Mouse (Mus musculus) telencephalon, adult 2 months (tissue): ENCODE data around the gene Casc1.
"Not testable (repeated sequence)": the region's sequence is repeated elsewhere in the genome, so short reads cannot be mapped to it uniquely, and the experiment has no call there.

Experiments
- DNase-seq: peaks from one replicate; pipeline ENCODE4 v3.0.0-alpha.2; 2011; ENCODE audit warnings: low read depth, low spot score

Casc1 gene

GRCm38 (mm10) chr6:145139236-145139635 is 71.6 kb downstream of the Casc1 start:
- no peak for DNase-seq

- no peak for DNase-seq
Measured at GRCm38 (mm10) chr6:145136831-145137230, 74.0 kb downstream of the Casc1 start.

DNA sequence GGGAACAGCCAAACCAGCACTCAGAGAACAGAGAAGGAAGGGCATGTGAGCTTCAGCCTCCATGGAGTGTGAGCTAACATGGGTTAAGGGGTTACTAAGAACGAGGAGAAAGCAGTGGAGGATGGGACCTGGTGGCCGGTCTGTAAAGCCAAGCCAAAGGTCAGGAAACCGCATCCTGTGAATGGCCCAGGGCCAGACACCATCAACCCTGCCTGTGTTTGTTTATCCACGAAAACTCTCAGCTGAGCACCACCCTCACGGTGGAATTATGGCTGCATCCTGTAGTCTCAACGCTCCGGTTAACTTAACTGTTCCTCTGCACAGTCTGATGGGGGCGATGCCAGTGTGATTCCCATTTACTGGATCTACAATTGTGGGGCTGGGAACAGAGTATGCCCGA is 75.0 kb downstream of the Casc1 start:
- DNase-seq, result no peak

DNA sequence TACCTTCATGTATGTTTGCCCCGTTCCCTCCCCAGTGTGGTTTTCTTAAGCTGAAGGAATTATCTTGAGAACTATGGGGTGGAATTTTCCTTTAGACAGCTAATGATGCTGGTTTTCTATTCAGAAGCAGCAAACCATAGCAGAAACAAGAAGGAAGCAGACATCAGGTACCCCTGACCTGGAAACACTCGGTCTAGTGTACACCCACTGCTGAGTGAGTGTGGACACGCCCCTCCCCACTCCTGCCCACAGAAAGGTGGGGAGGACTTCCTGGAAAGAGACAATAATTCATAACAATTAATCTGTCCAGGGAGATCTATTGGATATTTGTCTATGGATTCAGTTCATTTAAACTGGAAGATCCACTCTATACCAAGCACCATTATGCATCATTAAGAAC is 75.5 kb downstream of the Casc1 start:
- no peak for DNase-seq

DNA sequence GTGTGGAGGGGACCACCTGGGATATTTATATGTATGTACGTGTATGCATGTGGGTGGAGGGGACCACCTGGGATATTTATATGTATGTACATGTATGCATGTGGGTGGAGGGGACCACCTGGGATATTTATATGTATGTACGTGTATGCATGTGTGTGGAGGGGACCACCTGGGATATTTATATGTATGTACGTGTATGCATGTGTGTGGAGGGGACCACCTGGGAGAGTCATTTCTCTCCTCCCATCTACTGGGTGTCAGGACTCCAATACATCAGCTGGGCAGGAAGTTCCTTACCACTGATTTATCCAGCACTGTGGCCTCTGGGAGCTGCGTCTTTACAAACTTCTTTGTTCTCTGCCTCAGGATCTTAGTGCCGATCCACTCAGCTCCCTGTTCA is 77.8 kb downstream of the Casc1 start:
- not testable (repeated sequence) for DNase-seq

DNA sequence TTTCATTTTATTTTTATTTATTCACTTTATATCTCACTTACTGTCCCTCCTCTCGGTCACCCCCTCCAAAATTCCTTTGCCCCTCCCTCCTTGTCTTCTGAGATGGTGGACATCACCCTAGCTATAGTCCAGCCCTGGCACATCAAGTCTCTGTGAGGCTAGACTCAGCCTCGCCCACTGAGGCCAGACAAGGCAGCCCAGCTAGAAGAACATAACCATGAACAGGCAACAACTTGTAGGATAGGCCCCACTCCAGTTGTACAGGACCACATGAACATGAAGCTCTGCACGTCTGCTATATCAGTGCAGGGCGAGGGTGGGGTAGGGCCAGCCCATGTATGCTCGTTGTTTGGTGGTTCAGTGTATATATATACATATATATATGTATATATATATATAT is 78.8 kb downstream of the Casc1 start:
- DNase-seq, result no peak

DNA sequence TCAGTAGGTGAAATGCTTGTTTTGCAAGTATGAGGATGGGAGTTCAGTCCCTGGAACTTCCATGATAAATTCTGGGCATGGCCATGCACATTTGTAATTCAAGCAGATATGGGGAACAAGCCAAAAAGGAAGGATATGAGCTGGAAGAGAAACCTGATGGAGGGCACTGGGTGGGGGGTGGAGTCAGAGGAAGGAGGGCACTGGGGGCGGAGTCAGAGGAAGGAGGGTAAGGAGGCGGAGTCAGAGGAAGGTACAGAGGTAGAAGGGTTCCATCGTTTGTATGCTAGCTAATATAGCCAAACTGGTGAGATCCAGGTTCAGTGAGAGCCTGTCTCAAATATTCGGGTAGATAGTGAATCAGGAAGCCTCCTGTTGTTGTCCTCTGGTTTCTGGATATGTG is 81.2 kb downstream of the Casc1 start:
- DNase-seq, result no peak

- DNase-seq, result no peak
Measured at GRCm38 (mm10) chr6:145127652-145128051, 83.2 kb downstream of the Casc1 start.

DNA sequence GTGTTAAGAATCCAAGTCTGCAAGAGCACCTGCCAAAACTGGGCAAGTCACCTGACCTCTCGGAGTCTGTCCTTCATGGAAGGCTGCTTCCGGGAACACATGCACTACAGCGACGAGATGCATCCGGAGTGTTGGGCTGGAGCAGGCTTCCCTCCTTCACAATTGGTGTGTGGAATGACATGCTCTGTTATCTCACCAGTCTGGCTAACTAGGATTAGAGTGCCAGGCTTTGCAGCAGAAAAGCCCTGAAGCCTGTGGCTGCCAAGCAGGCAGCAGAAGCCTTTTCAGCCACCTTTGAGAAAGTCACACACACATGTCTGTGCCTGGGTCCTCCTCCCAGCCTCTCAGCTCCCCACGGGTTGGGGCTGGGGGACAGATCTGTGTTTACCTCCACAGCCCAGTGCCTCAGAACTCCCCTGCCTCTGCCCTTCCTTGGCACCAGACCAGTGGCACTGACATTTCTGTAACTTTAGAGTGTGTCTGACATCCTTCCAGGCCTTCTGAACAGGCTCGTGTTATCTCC is 85.2 kb downstream of the Casc1 start:
- no peak for DNase-seq
